Mouse (Mus musculus) limb, embryonic 14.5 days (tissue): ENCODE data around the gene Emc3. TPM values are rescaled to one million over a fixed set of nuclear protein-coding genes. Genes with fewer than 3 reads are reported as not detected.

Source experiments
- ATAC-seq: fragments of 200-750 bp; cut with Nextera tagmentation; 2 replicates; pipeline ENCODE4 v1.8.0; 2017; ENCODE audit warnings: low read depth, moderate number of reproducible peaks, moderate TSS enrichment; ENCODE audit not compliant: low FRiP score
- DNase-seq: peaks from one replicate; pipeline ENCODE4 v3.0.0-alpha.2; 2015; ENCODE audit warnings: low spot score
- H3K27ac ChIP-seq: fragments of 300-500 bp; sonication (generic); replicated peaks from 2 replicates; pipeline ENCODE4 v1.5.1; 2014; ENCODE audit warnings: low read depth, mild to moderate bottlenecking, low read length, moderate library complexity, mixed read lengths
- H3K27me3 ChIP-seq: fragments of 300-500 bp; sonication (generic); 2 replicates; pipeline ENCODE4 v1.6.1; 2014; ENCODE audit warnings: low read length, mixed read lengths; ENCODE audit not compliant: control insufficient read depth, insufficient read depth
- H3K36me3 ChIP-seq: fragments of 300-500 bp; sonication (generic); 2 replicates; pipeline ENCODE4 v1.6.1; 2014; ENCODE audit warnings: mild to moderate bottlenecking, low read length, moderate library complexity, mixed read lengths; ENCODE audit not compliant: control insufficient read depth, insufficient read depth
- H3K4me1 ChIP-seq: fragments of 300-500 bp; sonication (generic); 2 replicates; pipeline ENCODE4 v1.6.1; 2014; ENCODE audit warnings: antibody characterized with exemption, low read length, mixed read lengths; ENCODE audit not compliant: control insufficient read depth, insufficient read depth
- H3K4me2 ChIP-seq: fragments of 300-500 bp; sonication (generic); replicated peaks from 2 replicates; pipeline ENCODE4 v1.6.1; 2014; ENCODE audit warnings: low read depth, mild to moderate bottlenecking, low read length, moderate library complexity; ENCODE audit not compliant: severe bottlenecking
- H3K4me3 ChIP-seq: fragments of 300-500 bp; sonication (generic); replicated peaks from 2 replicates; pipeline ENCODE4 v1.5.1; 2014; ENCODE audit warnings: low read length
- H3K9ac ChIP-seq: fragments of 300-500 bp; sonication (generic); 2 replicates; pipeline ENCODE4 v1.6.1; 2014; ENCODE audit warnings: mild to moderate bottlenecking, low read depth, low read length, moderate library complexity; ENCODE audit not compliant: severe bottlenecking
- H3K9me3 ChIP-seq: fragments of 300-500 bp; sonication (generic); 2 replicates; pipeline ENCODE4 v1.6.1; 2016; ENCODE audit warnings: low read length; ENCODE audit not compliant: control insufficient read depth
- POLR2A ChIP-seq: fragments of 200-500 bp; IDR thresholded peaks from 2 replicates; pipeline ENCODE4 v1.8.0; 2012; ENCODE audit warnings: inconsistent platforms, mild to moderate bottlenecking, moderate library complexity, borderline replicate concordance; ENCODE audit not compliant: insufficient read depth, insufficient read length; ENCODE audit errors: extremely low read depth
- WGBS: fragments of 180-500 bp; shearing (Covaris S2); extraction: QIAGEN DNeasy Blood & Tissue Kit; methylation state at CpG from one replicate; pipeline ENCODE4 v1.1.7; 2014; 5-methylcytosine and 5-hydroxymethylcytosine counted together
- polyA plus RNA-seq, 2 experiments: library from polyadenylated mRNA; depleted of rRNA in 1 of 2; stranded (reverse) in 1 of 2; unstranded in 1 of 2; fragments of >200 nt; fragmentation: Nextera tagmentation in 1 of 2; extraction: Ambion mirVana in 1 of 2; gene quantifications; 2 replicates each; pipeline versions ENCODE4 v1.2.1 to v1.2.3; 2012 to 2014

Gene Emc3
- polyA plus RNA-seq, 2 experiments, result 58.0 to 96.3 TPM

DNA sequence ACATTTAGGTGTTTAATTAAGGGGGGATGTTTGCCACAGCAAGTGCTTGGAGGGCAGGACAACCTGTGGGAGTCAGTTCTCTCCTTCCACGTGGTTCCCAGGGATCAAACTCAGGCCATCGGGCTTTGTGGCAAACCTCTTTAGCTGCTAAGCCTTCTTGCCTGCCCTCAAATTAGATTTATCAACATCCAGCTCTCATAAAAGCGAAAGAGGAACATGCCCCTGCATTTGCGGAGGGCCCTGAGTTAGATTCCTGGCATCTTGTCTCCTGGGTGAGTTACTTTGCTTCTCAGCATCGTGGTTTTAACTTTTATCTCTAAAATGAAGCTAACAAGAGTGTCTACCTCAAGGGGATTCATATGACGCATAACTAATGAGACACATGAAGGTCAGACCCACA lies 32.1 kb downstream of the Emc3 start:
- H3K27ac ChIP-seq, result no peak overlapping the region
- H3K27me3 ChIP-seq, result peaks cover 24% of the 10 kb centered on the region; the same call in 1 of the 2 replicates

DNA sequence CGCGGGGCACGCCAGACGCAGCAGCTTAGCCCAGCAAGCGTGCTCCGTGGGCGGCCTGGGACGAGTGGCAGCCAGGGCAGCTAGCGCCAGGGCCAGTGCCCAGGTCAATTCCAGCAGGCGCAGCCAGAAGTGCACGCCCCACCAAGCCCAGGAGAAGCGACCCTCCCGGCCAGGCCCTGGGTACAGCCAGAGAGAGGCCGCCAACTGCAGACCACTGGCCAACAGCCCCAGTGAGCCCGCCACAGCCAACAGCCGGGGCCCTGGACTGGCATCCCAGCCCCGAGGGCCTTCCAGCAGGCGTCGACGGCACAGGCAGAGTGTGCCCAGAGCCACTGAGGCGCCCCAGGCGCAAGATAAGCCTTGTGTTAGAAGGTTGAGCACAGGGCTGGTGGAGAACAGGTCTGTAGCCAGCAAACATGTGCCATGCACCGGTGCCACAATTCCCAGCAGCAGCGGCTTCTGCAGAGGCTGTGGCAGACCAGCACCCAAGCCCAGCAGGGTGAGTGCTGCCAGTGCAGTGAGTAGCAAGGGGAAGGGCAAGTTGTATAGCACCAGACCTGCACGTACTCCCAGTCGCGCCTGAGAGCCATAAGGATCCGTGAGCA lies 36.3 kb downstream of the Emc3 start:
- no peaks in the 10 kb centered on the region; the same call in 1 of the 2 replicates for H3K4me1 ChIP-seq
- no peak for ATAC-seq
- peak overlapping the region; percentile 56; the same call in 1 of the 2 replicates for H3K9ac ChIP-seq
- WGBS, result 43% methylated on average over 28 of the region's 28 CpGs
- peaks cover 19% of the 10 kb centered on the region; the same call in 1 of the 2 replicates for H3K27me3 ChIP-seq
- H3K4me3 ChIP-seq, result peak overlapping the region; percentile 43
- H3K36me3 ChIP-seq, result no peaks in the 10 kb centered on the region
- no peak for TF ChIP-seq POLR2A
- no peaks in the 10 kb centered on the region for H3K9me3 ChIP-seq
- peak overlapping the region; percentile 65 for H3K4me2 ChIP-seq
- no peak overlapping the region for H3K27ac ChIP-seq
- no peak for DNase-seq

More for the DNA sequence above, 32.1 kb downstream of the Emc3 start:
- no peak for TF ChIP-seq POLR2A
- Histone ChIP-seq H3K4me2 (no peak overlapping the region), H3K4me1 (no peaks in the 10 kb centered on the region; the same call in 1 of the 2 replicates), H3K9ac (no peak overlapping the region), H3K4me3 (no peak overlapping the region), H3K9me3 (no peaks in the 10 kb centered on the region), H3K36me3 (no peaks in the 10 kb centered on the region)
- ATAC-seq, result no peak
- no peak for DNase-seq
- WGBS, result 79% methylated on average over 6 of the region's 6 CpGs

DNA sequence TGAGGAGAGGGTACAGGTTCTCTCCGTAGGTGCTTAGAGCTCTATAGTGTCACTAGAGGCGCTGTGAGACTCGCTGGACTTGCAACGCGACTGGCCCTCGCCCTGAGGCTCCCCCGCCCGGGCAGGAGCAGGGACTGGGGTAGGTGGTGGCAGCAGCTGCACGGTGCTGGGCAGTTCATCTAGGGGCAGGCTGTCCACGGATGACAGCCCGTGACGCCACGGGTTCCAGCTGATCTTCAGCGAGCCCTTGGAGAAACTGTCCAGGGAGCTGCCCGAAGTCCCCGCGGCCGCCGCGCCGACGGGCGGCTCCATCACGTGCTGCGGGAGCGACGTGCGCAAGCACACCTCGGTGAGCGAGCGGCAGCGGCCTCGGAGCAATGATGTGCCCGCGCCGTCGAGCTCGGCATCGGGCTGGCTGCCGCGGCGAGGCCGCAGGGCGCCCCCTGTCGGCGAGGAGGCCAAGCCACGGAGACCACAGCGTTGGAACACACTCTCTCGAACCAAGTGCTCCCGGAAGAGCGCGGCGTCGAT lies 37.1 kb downstream of the Emc3 start:
- WGBS, result 1% methylated on average over 52 of the region's 54 CpGs
- H3K4me3 ChIP-seq, result peak overlapping the region; percentile 43
- no peaks in the 10 kb centered on the region; the same call in 1 of the 2 replicates for H3K4me1 ChIP-seq
- peak overlapping the region; percentile 65 for H3K4me2 ChIP-seq
- no peak for TF ChIP-seq POLR2A
- peaks cover 6% of the 10 kb centered on the region; the same call in 1 of the 2 replicates for H3K36me3 ChIP-seq
- H3K27ac ChIP-seq, result 0 out of 2 replicates have a peak overlapping the region, but pooled peaks have one; percentile 21
- ATAC-seq, result peak; percentile 84
- peaks cover 19% of the 10 kb centered on the region; the same call in 1 of the 2 replicates for H3K27me3 ChIP-seq
- peak overlapping the region; percentile 56 for H3K9ac ChIP-seq
- peak; percentile 66 for DNase-seq
- H3K9me3 ChIP-seq, result no peaks in the 10 kb centered on the region

DNA sequence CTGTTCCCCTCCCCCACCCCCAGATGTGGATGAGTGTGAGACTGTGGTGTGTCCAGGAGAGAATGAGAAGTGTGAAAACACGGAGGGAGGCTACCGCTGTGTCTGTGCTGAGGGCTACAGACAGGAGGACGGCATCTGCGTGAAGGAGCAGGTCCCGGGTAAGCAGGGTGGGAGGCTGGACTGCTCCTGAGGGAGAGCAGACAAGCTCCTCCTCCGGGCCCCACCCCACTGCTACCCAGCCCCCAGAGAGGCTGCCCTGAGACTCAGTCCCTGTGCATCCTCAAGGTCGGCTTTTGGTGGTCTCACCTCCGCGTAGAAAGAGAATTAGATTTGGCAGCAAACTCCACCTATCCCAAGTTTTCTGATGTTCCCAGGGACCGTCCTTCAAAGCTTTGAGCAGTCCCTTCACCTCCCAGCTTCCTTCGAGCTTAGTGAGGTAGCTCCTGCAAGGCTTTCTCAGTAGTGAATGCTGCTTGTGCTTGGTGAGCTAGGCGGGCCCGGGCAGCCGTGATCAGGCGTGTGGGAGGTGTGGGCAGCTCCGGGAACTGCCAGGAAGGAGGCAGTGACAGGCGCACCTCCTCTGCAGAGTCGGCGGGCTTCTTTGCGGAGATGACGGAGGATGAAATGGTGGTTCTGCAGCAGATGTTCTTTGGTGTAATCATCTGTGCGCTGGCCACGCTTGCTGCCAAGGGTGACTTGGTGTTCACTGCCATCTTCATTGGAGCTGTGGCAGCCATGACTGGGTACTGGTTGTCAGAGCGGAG lies 39.2 kb downstream of the Emc3 start:
- WGBS, result 71% methylated on average over 24 of the region's 24 CpGs
- H3K4me1 ChIP-seq, result no peaks in the 10 kb centered on the region; the same call in 1 of the 2 replicates
- peaks cover 6% of the 10 kb centered on the region; the same call in 1 of the 2 replicates for H3K36me3 ChIP-seq
- H3K9me3 ChIP-seq, result no peaks in the 10 kb centered on the region
- TF ChIP-seq POLR2A, result no peak
- peaks cover 19% of the 10 kb centered on the region; the same call in 1 of the 2 replicates for H3K27me3 ChIP-seq
- no peak for DNase-seq
- no peak for ATAC-seq
- no peak overlapping the region for H3K27ac ChIP-seq
- H3K4me2 ChIP-seq, result no peak overlapping the region
- no peak overlapping the region for H3K9ac ChIP-seq
- no peak overlapping the region for H3K4me3 ChIP-seq

DNA sequence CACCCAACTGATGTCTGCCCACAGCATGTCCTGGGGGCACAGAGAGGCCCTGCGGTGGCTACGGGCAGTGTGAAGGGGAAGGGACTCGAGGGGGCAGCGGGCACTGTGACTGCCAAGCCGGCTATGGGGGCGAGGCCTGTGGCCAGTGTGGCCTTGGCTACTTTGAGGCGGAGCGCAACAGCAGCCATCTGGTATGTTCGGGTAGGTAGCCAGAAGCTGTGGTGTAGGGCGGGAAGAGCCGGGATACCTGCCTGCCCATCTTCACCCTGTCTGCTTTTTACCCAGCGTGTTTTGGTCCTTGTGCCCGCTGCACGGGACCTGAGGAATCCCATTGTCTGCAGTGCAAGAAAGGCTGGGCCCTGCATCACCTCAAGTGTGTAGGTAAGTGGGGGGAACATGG lies 42.0 kb downstream of the Emc3 start:
- ATAC-seq (no peak), DNase-seq (no peak)
- H3K27me3 ChIP-seq, result peaks cover 5% of the 10 kb centered on the region; the same call in 1 of the 2 replicates
- WGBS, result 93% methylated on average over 14 of the region's 14 CpGs
- H3K27ac ChIP-seq, result no peak overlapping the region
- H3K36me3 ChIP-seq, result peaks cover 6% of the 10 kb centered on the region; the same call in 1 of the 2 replicates
- no peak overlapping the region for H3K4me2 ChIP-seq
- no peak for TF ChIP-seq POLR2A
- H3K4me1 ChIP-seq, result peaks cover 5% of the 10 kb centered on the region; the same call in 1 of the 2 replicates
- H3K4me3 ChIP-seq, result no peak overlapping the region
- no peaks in the 10 kb centered on the region for H3K9me3 ChIP-seq
- no peak overlapping the region for H3K9ac ChIP-seq
